Mouse (Mus musculus) hematopoietic stem cell, adult 5-6 weeks (primary cell): Measurements from ENCODE around the gene Rfc5. TPM values are rescaled to one million over a fixed set of nuclear protein-coding genes. Genes with fewer than 3 reads are reported as not detected.

Experiments used
- total RNA-seq: library from RNA; stranded (forward); fragments of 172-1452, 232-1000 nt; gene quantifications from 2 replicates; pipeline ENCODE4 v1.2.3, GENCODE M21; 2017

Rfc5 gene
- total RNA-seq, 1 experiment from 2014 or later = 49.0 TPM

Other genes with a start within 250 kb of the Rfc5 start
- gene Pebp1, start 101.4 kb downstream of the Rfc5 start, total RNA-seq = 84.6 and 158 TPM in 2 replicates
- 9.7 and 10.4 TPM in 2 replicates for gene Vsig10, start 70.0 kb downstream of the Rfc5 start, total RNA-seq
- gene Wsb2, start 31.7 kb downstream of the Rfc5 start, total RNA-seq = 13.6 and 19.2 TPM in 2 replicates
- gene Ksr2, start 25.0 kb upstream of the Rfc5 start, total RNA-seq = 0.19 and 0.25 TPM in 2 replicates